Mouse (Mus musculus): Measurements from ENCODE around the gene Crybg2. TPM values are rescaled to one million over a fixed set of nuclear protein-coding genes. Genes with fewer than 3 reads are reported as not detected.

Gene Crybg2
- polyA plus RNA-seq, 1 experiment, result 5.1 TPM

GRCm38 (mm10) chr4:134053538-134053937 is 7.1 kb upstream of the Crybg2 start, which contains the start of gene Zfp683:
Zfp683 (plus strand) TSS chr4:134053838.
- TF ChIP-seq POLR2A (IDR thresholded peaks at IDR 0.05; ENCODE audit: extremely low read depth, insufficient read depth, low read length) (no peak), CTCF (IDR thresholded peaks at IDR 0.05; ENCODE audit: extremely low read depth, insufficient read depth, low read length) (no peak)
- Histone ChIP-seq H3K4me1 (ENCODE audit: control insufficient read depth, insufficient read depth, low read length) (no peaks in the 10 kb centered on the region), H3K4me3 (ENCODE audit: insufficient read depth, low read length) (no peak within 1 kb of the TSS), H3K27ac (ENCODE audit: insufficient read depth, low read length) (no peak within 1 kb of the TSS)

- Histone ChIP-seq H3K27ac (ENCODE audit: insufficient read depth, low read length) (no peak overlapping the region), H3K4me3 (ENCODE audit: insufficient read depth, low read length) (no peak overlapping the region), H3K4me1 (ENCODE audit: control insufficient read depth, insufficient read depth, low read length) (no peaks in the 10 kb centered on the region)
- TF ChIP-seq POLR2A (IDR thresholded peaks at IDR 0.05; ENCODE audit: extremely low read depth, insufficient read depth, low read length) (no peak), CTCF (IDR thresholded peaks at IDR 0.05; ENCODE audit: extremely low read depth, insufficient read depth, low read length) (no peak)
Observed at GRCm38 (mm10) chr4:134058166-134058715, 2.4 kb upstream of the Crybg2 start.

DNA sequence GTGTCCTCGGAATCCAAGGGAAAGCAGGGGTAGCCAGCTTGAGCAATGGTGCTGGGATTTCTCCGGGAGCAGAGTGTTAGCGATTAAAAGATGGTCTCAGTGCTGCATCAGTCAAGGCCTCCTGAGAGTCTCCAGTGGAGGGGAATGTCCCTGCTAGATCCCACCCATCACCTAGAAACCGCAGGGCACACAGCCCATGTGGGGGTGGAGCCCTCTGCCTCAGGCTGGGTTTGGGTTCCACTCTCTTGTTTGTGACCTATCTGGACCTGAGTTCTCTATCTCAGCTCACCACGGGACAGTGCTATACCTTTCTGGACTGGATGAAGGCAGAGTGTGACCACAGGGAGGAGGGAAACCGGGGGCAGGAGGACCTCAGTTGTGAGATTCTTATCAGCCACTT is 1.7 kb upstream of the Crybg2 start:
- no peak for TF ChIP-seq CTCF (IDR thresholded peaks at IDR 0.05; ENCODE audit: extremely low read depth, insufficient read depth, low read length)
- no peak for TF ChIP-seq POLR2A (IDR thresholded peaks at IDR 0.05; ENCODE audit: extremely low read depth, insufficient read depth, low read length)
- Histone ChIP-seq H3K4me1 (ENCODE audit: control insufficient read depth, insufficient read depth, low read length) (no peaks in the 10 kb centered on the region), H3K4me3 (ENCODE audit: insufficient read depth, low read length) (no peak overlapping the region)

DNA sequence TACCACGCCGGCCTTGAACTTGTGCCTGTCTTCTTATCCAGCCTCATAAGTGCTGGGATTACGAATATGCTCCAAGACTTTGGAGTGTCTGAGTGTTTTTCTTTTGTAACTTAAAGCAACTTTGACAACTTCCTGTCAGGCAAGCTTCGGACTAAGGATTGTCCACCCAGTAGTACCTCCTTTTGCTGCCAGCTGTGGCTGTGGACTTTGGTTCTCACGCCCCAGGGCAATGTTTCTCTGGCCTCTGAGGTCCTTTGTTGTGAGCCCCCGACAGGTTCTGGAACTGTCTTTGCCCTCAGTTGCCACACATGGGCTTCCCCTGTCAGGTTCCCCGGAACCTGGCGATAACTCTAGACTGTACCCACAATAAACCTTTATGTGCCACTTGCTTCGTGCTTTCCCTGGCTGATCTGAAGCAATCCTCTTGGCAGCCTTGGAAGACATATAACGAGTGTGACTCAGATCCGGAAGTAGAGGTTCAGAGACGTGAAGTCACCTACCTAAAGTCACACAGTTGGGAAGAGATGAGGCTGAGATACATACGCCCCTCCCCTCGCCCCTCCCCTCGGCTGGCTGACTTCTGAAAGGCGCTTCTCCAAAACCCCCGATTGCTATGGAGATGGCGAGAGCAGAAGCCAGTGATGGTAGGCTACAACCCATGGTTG is 683 bp downstream of the Crybg2 start:
- TF ChIP-seq CTCF (IDR thresholded peaks at IDR 0.05; ENCODE audit: extremely low read depth, insufficient read depth, low read length) (no peak), POLR2A (IDR thresholded peaks at IDR 0.05; ENCODE audit: extremely low read depth, insufficient read depth, low read length) (no peak)
- Histone ChIP-seq H3K4me3 (ENCODE audit: insufficient read depth, low read length) (no peak overlapping the region), H3K27ac (ENCODE audit: insufficient read depth, low read length) (no peak overlapping the region), H3K4me1 (ENCODE audit: control insufficient read depth, insufficient read depth, low read length) (no peaks in the 10 kb centered on the region)

More for the DNA sequence above, 1.7 kb upstream of the Crybg2 start:
- no peak overlapping the region for H3K27ac ChIP-seq (ENCODE audit: insufficient read depth, low read length)

DNA sequence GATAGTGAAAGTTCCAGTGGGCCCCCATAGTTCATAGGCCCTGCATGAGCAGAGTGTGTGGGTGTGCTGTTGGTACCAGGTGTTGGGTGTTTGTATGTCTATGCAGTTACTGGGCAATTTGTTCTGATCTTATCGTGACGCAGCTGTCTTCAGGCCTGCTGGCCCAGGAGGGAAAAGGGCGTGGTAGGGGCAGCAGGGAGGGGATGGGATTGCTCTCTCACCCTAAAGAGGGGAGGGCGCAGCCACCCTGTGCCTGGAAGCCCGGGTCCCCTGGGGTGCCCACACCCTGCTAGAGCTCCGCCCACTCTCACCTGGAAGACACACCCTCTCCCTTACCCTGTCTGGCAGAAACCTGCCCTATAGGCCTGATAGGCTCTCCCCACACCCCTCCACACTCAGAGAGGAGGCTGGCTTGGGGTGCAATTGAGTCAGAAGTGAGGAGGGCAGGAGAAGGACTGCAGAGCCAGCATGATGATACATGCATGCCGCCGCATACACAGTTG is 1.4 kb downstream of the Crybg2 start:
- H3K27ac ChIP-seq (ENCODE audit: insufficient read depth, low read length), result no peak overlapping the region
- H3K4me3 ChIP-seq (ENCODE audit: insufficient read depth, low read length), result no peak overlapping the region
- TF ChIP-seq POLR2A (IDR thresholded peaks at IDR 0.05; ENCODE audit: extremely low read depth, insufficient read depth, low read length) (no peak), CTCF (IDR thresholded peaks at IDR 0.05; ENCODE audit: extremely low read depth, insufficient read depth, low read length) (no peak)
- no peaks in the 10 kb centered on the region for H3K4me1 ChIP-seq (ENCODE audit: control insufficient read depth, insufficient read depth, low read length)

DNA sequence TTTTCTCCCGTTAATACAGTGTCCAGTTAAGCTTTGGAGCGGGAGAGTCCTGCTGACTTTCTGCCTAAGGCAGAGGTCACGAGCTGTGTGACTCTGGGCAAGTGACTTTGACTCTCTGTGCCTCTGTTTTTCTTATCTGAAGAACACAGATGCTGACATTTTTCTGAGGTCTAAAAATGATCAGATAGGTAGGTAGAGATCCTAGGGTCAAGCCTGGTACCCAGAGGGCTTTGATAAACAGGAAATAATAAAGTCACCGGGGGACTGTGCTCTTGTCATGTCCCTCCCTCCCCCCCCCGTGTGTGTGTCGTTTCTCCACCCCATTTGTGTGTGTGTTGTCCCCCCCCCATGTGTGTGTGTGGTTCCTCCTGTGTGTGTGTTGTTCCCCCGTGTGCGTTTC is 1.9 kb downstream of the Crybg2 start:
- H3K4me3 ChIP-seq (ENCODE audit: insufficient read depth, low read length), result no peak overlapping the region
- no peaks in the 10 kb centered on the region for H3K4me1 ChIP-seq (ENCODE audit: control insufficient read depth, insufficient read depth, low read length)
- no peak overlapping the region for H3K27ac ChIP-seq (ENCODE audit: insufficient read depth, low read length)
- TF ChIP-seq CTCF (IDR thresholded peaks at IDR 0.05; ENCODE audit: extremely low read depth, insufficient read depth, low read length), result no peak
- TF ChIP-seq POLR2A (IDR thresholded peaks at IDR 0.05; ENCODE audit: extremely low read depth, insufficient read depth, low read length), result no peak

DNA sequence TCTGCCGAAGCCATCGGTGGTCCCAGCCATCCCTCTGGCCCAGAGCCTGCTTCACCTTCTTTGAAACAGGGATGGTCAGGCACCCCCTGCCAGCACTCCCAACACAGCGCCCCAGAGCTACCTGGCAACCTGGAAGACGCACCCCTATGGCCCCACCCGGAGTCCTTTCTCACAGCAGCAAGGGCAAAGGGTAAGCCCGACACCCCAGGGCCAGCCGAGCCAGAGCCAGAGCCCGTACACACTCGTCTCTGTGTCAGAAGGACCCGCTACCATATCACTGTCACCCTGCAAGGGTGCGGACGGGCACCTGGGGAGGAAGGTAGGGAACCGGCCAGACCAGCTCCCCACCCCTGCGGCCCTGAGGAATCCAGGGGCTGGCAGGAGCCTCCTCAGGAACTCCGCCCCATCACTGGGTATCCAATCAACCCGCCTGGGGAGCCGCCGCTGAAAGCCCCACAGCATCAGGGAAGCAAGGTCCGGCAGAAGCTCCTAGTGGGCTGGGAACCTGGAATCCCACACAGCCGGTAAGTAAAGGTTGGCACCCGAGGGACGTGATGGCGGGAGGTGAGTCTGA is 4.9 kb downstream of the Crybg2 start:
- no peak overlapping the region for H3K27ac ChIP-seq (ENCODE audit: insufficient read depth, low read length)
- no peak overlapping the region for H3K4me3 ChIP-seq (ENCODE audit: insufficient read depth, low read length)
- no peaks in the 10 kb centered on the region for H3K4me1 ChIP-seq (ENCODE audit: control insufficient read depth, insufficient read depth, low read length)
- TF ChIP-seq POLR2A (IDR thresholded peaks at IDR 0.05; ENCODE audit: extremely low read depth, insufficient read depth, low read length), result no peak
- TF ChIP-seq CTCF (IDR thresholded peaks at IDR 0.05; ENCODE audit: extremely low read depth, insufficient read depth, low read length), result no peak

GRCm38 (mm10) chr4:134067383-134067782 is 6.8 kb downstream of the Crybg2 start:
- no peaks in the 10 kb centered on the region for H3K4me1 ChIP-seq (ENCODE audit: control insufficient read depth, insufficient read depth, low read length)
- no peak overlapping the region for H3K4me3 ChIP-seq (ENCODE audit: insufficient read depth, low read length)
- TF ChIP-seq CTCF (IDR thresholded peaks at IDR 0.05; ENCODE audit: extremely low read depth, insufficient read depth, low read length), result no peak
- TF ChIP-seq POLR2A (IDR thresholded peaks at IDR 0.05; ENCODE audit: extremely low read depth, insufficient read depth, low read length), result no peak
- H3K27ac ChIP-seq (ENCODE audit: insufficient read depth, low read length), result no peak overlapping the region

GRCm38 (mm10) chr4:134067833-134068544 is 7.4 kb downstream of the Crybg2 start:
- no peak overlapping the region for H3K27ac ChIP-seq (ENCODE audit: insufficient read depth, low read length)
- TF ChIP-seq CTCF (IDR thresholded peaks at IDR 0.05; ENCODE audit: extremely low read depth, insufficient read depth, low read length) (no peak), POLR2A (IDR thresholded peaks at IDR 0.05; ENCODE audit: extremely low read depth, insufficient read depth, low read length) (no peak)

More at GRCm38 (mm10) chr4:134067833-134068544, 7.4 kb downstream of the Crybg2 start:
- no peak overlapping the region for H3K4me3 ChIP-seq (ENCODE audit: insufficient read depth, low read length)
- H3K4me1 ChIP-seq (ENCODE audit: control insufficient read depth, insufficient read depth, low read length), result no peaks in the 10 kb centered on the region

Data from cortical plate, adult 2 months (tissue).